Mouse (Mus musculus) thymus, adult 2 months (tissue): Measurements from ENCODE around the gene Hnf4a.

Source experiments
- CTCF ChIP-seq: fragments of 200-500 bp; IDR thresholded peaks from 2 replicates; pipeline ENCODE4 v1.5.1; 2012; ENCODE audit warnings: mild to moderate bottlenecking, control low read depth, low read length, moderate library complexity, borderline replicate concordance; ENCODE audit not compliant: control insufficient read depth, poor library complexity, insufficient read depth; ENCODE audit errors: extremely low read depth
- POLR2A ChIP-seq: fragments of 200-500 bp; IDR thresholded peaks from 2 replicates; pipeline ENCODE4 v1.6.1; 2012; ENCODE audit warnings: mild to moderate bottlenecking, low read length, control low read depth, moderate library complexity; ENCODE audit not compliant: control insufficient read depth, poor library complexity, insufficient read depth; ENCODE audit errors: extremely low read depth

DNA sequence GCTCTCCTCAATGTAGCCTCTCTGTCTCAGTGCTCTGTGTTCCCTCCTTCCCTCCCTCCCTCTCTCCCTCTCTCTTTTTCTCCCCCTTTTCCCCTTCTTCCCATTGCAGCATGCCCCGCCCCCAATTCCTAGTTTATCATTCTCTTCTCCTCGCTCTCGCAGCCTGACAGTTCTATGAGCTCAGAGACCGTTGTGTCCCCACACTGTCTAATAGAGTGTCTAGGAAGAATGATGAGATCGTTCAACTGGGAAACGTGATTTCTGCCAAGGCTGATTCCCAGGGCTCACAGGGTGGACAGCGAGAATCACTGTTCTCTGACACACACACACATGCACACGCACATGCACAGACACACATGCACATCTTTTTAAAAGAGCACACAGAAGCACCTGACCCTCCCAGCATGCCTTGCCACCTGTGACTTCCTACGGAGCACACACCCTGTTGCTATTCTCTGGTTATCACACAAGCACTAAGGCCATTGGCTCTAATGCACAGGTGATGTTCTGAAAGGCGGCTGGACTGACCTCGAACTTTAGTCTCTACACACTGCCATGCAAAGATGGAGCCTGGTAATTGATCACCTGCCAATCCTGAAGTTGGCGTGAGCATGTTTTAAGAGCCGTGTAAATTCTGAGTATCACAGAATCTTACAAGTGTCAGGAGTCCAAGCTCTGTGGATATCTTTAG is 54.8 kb downstream of the Hnf4a start:
- no peak for TF ChIP-seq CTCF
- no peak for TF ChIP-seq POLR2A
